Mouse (Mus musculus) effector memory CD4-positive, alpha-beta T cell, adult 5 months (primary cell): ENCODE data around the gene Olfr622. TPM values are rescaled to one million over a fixed set of nuclear protein-coding genes. Genes with fewer than 3 reads are reported as not detected.

Source experiments
- polyA plus RNA-seq: library from polyadenylated mRNA; unstranded; fragments of 100-300 nt; shearing (Covaris generic); gene quantifications from one replicate; pipeline ENCODE4 v1.2.1, GENCODE M21; 2017

Olfr622 gene
- polyA plus RNA-seq: not detected

DNA sequence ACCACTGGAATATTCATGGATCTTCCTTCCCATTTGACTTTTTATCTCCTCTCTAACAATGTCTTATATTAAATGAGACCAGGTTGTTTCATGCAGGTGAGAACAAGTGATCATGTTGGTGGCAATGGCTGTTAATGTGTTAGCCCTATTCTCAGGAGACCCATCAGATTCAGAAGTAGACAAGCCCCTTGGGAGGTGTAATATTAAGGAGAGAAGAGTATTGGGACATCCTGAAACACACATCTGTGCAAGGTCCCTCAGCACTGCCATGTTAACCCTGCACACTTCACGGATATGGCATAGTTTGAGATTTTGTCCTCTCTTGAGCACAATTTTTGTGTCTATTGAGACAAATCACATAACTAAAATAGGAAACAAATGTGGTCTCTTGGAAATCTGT lies at the start of gene Olfr622:
TSS of gene Olfr622 (minus strand) at position 101 of the 400 bp plus-strand sequence.

DNA sequence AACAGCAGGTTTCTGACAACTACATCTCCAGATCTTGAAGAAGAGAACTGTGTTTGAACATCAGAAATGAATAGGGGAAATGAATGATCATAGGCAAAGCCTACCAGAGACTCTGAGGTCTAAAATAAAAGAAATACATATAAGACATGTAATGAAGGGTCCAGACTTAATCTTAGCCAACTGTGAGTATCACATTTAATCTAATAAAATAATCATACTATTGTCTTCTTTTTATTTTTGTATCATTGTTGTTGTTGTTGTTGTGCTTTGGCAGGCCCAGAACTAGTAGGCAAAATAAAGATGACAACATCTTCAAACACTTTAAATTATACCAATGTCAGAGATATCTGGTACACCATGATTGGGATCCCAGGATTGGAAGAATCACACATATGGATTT lies 39.9 kb upstream of the Olfr622 start, which contains the start of gene Olfr625-ps1:
TSS of gene Olfr625-ps1 (plus strand) at position 301 of the 400 bp plus-strand sequence.

DNA sequence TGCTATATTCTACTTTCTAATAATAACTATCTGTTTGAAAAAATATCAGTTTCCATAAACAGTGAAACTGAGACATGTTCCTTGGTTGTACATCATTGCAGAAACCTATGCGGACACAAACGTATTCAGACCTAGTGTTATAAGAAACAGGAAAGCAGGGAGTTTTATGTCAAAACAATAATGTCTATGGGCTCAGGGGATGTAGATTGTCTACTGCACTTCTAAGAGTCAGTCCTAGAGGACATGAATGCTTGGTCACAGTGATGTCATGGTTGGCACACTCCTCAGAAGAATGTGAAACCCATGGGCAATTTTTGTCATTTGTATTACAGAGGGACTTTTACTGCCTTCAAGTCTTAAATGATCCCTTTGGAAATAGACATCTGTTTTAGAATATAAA lies 28.6 kb upstream of the Olfr622 start, which contains the start of gene Olfr624:
TSS of gene Olfr624 (minus strand) at position 101 of the 400 bp plus-strand sequence.

DNA sequence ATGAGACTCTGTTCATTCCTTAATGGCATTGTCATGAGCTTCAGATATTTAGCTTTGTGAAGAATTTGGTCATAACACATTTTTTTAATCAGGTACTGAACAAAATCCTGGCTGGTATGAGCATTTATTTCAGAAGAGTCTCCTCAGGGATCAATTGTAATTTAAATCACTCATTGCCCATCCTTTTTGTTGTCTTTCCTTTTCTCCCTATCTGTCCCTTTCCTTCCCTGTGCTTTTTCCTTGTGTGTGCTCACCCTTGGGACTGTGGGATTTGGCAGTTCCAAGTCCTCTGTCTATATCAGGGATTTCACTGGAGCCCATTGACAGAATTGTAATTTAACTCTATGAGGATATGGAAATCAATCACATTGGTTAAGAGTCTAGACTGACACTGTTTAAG lies 21.1 kb upstream of the Olfr622 start, which contains the start of gene Olfr623:
TSS of gene Olfr623 (minus strand) at position 101 of the 400 bp plus-strand sequence.

DNA sequence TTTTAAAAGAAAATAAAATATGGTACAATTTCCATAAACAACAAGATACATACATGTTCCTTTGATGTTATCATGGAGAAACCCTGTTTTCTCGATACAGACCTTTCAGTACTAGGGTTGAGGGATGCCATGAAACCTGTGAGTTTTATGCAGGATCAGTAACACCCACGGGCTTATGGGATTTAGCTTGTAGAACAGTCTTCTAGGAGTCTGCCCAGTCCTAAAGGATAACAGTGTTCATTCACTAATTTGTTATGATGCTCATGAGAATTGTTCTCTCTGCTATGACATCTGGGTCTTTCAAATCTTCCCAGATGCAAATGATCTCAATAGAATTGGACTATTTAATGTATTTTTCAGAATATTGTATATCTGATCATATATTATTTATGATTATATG lies 30.1 kb downstream of the Olfr622 start, which contains the start of gene Olfr620:
TSS of gene Olfr620 (minus strand) at position 101 of the 400 bp plus-strand sequence.

DNA sequence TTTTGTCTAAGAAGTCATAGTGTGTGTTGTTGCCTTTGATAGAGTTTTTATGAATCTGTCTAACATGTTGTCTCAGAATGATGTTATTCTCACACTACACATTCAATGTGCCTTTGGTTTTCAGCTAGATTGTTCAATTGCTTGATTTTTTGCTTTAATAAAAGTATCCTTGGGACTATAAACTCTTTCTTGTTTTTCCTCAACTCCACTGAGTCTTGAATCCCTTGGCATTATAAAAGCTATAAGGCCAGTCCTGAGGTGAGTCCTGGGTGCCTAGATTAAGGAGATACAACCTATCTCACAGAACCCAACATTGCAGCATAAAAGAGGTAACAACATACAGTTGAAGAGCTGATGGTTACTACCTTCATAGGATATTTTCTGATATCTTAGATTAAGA lies 42.2 kb downstream of the Olfr622 start, which contains the start of gene Olfr619:
TSS of gene Olfr619 (plus strand) at position 301 of the 400 bp plus-strand sequence.

DNA sequence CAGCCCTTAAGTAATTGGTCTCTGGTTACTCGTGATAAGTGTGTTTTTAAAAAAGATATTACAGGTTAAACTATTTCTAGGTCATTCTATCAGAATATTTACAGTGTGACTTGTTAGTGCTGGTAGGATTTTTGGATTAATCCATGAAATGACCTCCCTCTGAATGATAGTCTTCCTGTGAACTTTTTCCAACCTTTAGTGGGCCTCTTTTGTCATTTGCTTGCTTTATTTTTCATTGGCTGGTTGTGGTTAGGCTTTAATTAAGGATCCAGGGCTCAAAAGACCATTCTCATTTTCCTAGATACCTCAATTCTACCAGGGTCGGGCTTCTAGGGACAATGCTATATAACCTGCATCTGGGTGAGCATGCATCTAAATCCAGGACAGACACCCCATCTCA lies 52.7 kb downstream of the Olfr622 start, which contains the start of gene Olfr618:
TSS of gene Olfr618 (plus strand) at position 301 of the 400 bp plus-strand sequence.

Other genes with a start within 250 kb of the Olfr622 start
- gene Usp17lc, start 227.6 kb downstream of the Olfr622 start, polyA plus RNA-seq: not detected
- not detected for gene Olfr605, start 197.3 kb downstream of the Olfr622 start, polyA plus RNA-seq
- gene Olfr606, start 193.7 kb downstream of the Olfr622 start, polyA plus RNA-seq: not detected
- 0.09 TPM for gene Olfr607, start 178.6 kb downstream of the Olfr622 start, polyA plus RNA-seq
- not detected for gene Olfr608, start 172.8 kb downstream of the Olfr622 start, polyA plus RNA-seq
- not detected for gene Olfr609, start 144.6 kb downstream of the Olfr622 start, polyA plus RNA-seq
- gene Olfr610, start 130.6 kb downstream of the Olfr622 start, polyA plus RNA-seq: not detected
- gene Olfr611, start 121.9 kb downstream of the Olfr622 start, polyA plus RNA-seq: not detected
- not detected for gene Olfr612, start 100.0 kb downstream of the Olfr622 start, polyA plus RNA-seq
- not detected for gene Olfr613, start 94.6 kb downstream of the Olfr622 start, polyA plus RNA-seq
- not detected for gene Olfr615, start 86.6 kb downstream of the Olfr622 start, polyA plus RNA-seq
- not detected for gene Olfr616, start 73.6 kb downstream of the Olfr622 start, polyA plus RNA-seq
- gene Olfr617, start 69.6 kb downstream of the Olfr622 start, polyA plus RNA-seq: not detected
- gene Olfr618, start 52.6 kb downstream of the Olfr622 start, polyA plus RNA-seq: not detected
- not detected for gene Olfr619, start 42.1 kb downstream of the Olfr622 start, polyA plus RNA-seq
- not detected for gene Olfr620, start 30.2 kb downstream of the Olfr622 start, polyA plus RNA-seq
- not detected for gene Olfr623, start 21.0 kb upstream of the Olfr622 start, polyA plus RNA-seq
- not detected for gene Olfr624, start 28.5 kb upstream of the Olfr622 start, polyA plus RNA-seq
- gene Olfr625-ps1, start 40.0 kb upstream of the Olfr622 start, polyA plus RNA-seq: not detected
- not detected for gene Olfr243, start 72.0 kb upstream of the Olfr622 start, polyA plus RNA-seq
- not detected for gene Olfr628, start 87.7 kb upstream of the Olfr622 start, polyA plus RNA-seq
- not detected for gene Olfr629, start 102.2 kb upstream of the Olfr622 start, polyA plus RNA-seq
- not detected for gene Olfr630, start 114.6 kb upstream of the Olfr622 start, polyA plus RNA-seq
- not detected for gene Olfr69, start 128.9 kb upstream of the Olfr622 start, polyA plus RNA-seq
- 0.14 TPM for gene Olfr68, start 137.0 kb upstream of the Olfr622 start, polyA plus RNA-seq
- not detected for gene Olfr67, start 149.1 kb upstream of the Olfr622 start, polyA plus RNA-seq
- gene Hbb-bt, start 171.3 kb upstream of the Olfr622 start, polyA plus RNA-seq: not detected
- 1.6 TPM for gene Hbb-bs, start 185.4 kb upstream of the Olfr622 start, polyA plus RNA-seq
- not detected for gene Hbb-bh2, start 197.8 kb upstream of the Olfr622 start, polyA plus RNA-seq
- gene Hbb-bh1, start 200.5 kb upstream of the Olfr622 start, polyA plus RNA-seq: not detected
- not detected for gene Hbb-y, start 210.5 kb upstream of the Olfr622 start, polyA plus RNA-seq
- gene Olfr66, start 243.6 kb upstream of the Olfr622 start, polyA plus RNA-seq: not detected